Mouse (Mus musculus) heart, postnatal 0 days (tissue): ENCODE measurements around the gene Dlst. TPM values are rescaled to one million over a fixed set of nuclear protein-coding genes. Genes with fewer than 3 reads are reported as not detected.

Experiments used
- ATAC-seq: fragments of 200-750 bp; cut with Nextera tagmentation; 2 replicates; pipeline ENCODE4 v1.8.0; 2017; ENCODE audit warnings: low read depth, moderate number of reproducible peaks, moderate library complexity; ENCODE audit not compliant: insufficient read depth
- DNase-seq: peaks from one replicate; pipeline ENCODE4 v3.0.0-alpha.2; 2016; ENCODE audit warnings: low spot score
- H3K27ac ChIP-seq: fragments of 300-500 bp; sonication (generic); 2 replicates; pipeline ENCODE4 v1.5.1; 2014; ENCODE audit warnings: low read depth, mild to moderate bottlenecking
- H3K27me3 ChIP-seq: fragments of 300-500 bp; sonication (generic); 2 replicates; pipeline ENCODE4 v1.6.1; 2014; ENCODE audit warnings: low read length, mixed read lengths; ENCODE audit not compliant: control insufficient read depth, insufficient read depth
- H3K36me3 ChIP-seq: fragments of 300-500 bp; sonication (generic); replicated peaks from 2 replicates; pipeline ENCODE4 v1.6.1; 2014; ENCODE audit warnings: low read length, mixed read lengths; ENCODE audit not compliant: control insufficient read depth, insufficient read depth
- H3K4me1 ChIP-seq: fragments of 300-500 bp; sonication (generic); 2 replicates; pipeline ENCODE4 v1.6.1; 2014; ENCODE audit warnings: antibody characterized with exemption; ENCODE audit not compliant: control insufficient read depth, insufficient read depth
- H3K4me2 ChIP-seq: fragments of 300-500 bp; sonication (generic); 2 replicates; pipeline ENCODE4 v1.6.1; 2014; ENCODE audit warnings: low read depth, mild to moderate bottlenecking, low read length, moderate library complexity
- H3K4me3 ChIP-seq: fragments of 300-500 bp; sonication (generic); 2 replicates; pipeline ENCODE4 v1.5.1; 2014; ENCODE audit warnings: low read depth, low read length
- H3K9ac ChIP-seq: fragments of 300-500 bp; sonication (generic); replicated peaks from 2 replicates; pipeline ENCODE4 v1.6.1; 2014; ENCODE audit warnings: low read depth, low read length, mixed read lengths
- H3K9me3 ChIP-seq: fragments of 300-500 bp; sonication (generic); replicated peaks from 2 replicates; pipeline ENCODE4 v1.6.1; 2016; ENCODE audit warnings: low read length; ENCODE audit not compliant: control insufficient read depth
- CTCF ChIP-seq: IDR thresholded peaks from 2 replicates; pipeline ENCODE4 v1.5.1; 2016; ENCODE audit warnings: antibody characterized with exemption, control low read depth, low read depth
- EP300 ChIP-seq: IDR thresholded peaks from 2 replicates; pipeline ENCODE4 v1.6.1; 2016; ENCODE audit warnings: antibody characterized with exemption, low read depth
- WGBS: fragments of 180-500 bp; shearing (Covaris S2); extraction: QIAGEN DNeasy Blood & Tissue Kit; methylation state at CpG from one replicate; pipeline ENCODE4 v1.1.7; 2014; 5-methylcytosine and 5-hydroxymethylcytosine counted together
- polyA plus RNA-seq: library from polyadenylated mRNA; unstranded; fragments of >200 nt; fragmentation: Nextera tagmentation; extraction: Ambion mirVana; gene quantifications from 2 replicates; pipeline ENCODE4 v1.2.1, GENCODE M21; 2015
- total RNA-seq: library from RNA; depleted of rRNA; stranded (reverse); fragments of >200 nt; gene quantifications from 2 replicates; pipeline ENCODE4 v1.2.3, GENCODE M21; 2014; ENCODE audit warnings: low replicate concordance

Gene Dlst
- total and polyA plus RNA-seq, 2 experiments from 2014 or later = 269 to 341 TPM

GRCm38 (mm10) chr12:85174016-85174415 is 63.4 kb downstream of the Dlst start:
- Histone ChIP-seq H3K36me3 (no peaks in the 10 kb centered on the region), H3K9me3 (no peaks in the 10 kb centered on the region), H3K27me3 (no peaks in the 10 kb centered on the region), H3K4me2 (no peak overlapping the region), H3K9ac (no peak overlapping the region), H3K4me3 (no peak overlapping the region), H3K27ac (no peak overlapping the region), H3K4me1 (peaks cover 32% of the 10 kb centered on the region)
- TF ChIP-seq CTCF (no peak), EP300 (no peak)
- ATAC-seq (no peak), DNase-seq (no peak)
- 65% methylated on average over 7 of the region's 7 CpGs for WGBS

- Histone ChIP-seq H3K4me2 (peak overlapping the region; percentile 60), H3K4me3 (peak overlapping the region; percentile 36), H3K9ac (no peak overlapping the region), H3K36me3 (no peaks in the 10 kb centered on the region), H3K9me3 (no peaks in the 10 kb centered on the region), H3K4me1 (peaks cover 29% of the 10 kb centered on the region), H3K27ac (no peak overlapping the region), H3K27me3 (no peaks in the 10 kb centered on the region)
- TF ChIP-seq EP300 = no peak
- no peak for TF ChIP-seq CTCF
- WGBS = 38% methylated on average over 16 of the region's 16 CpGs
- DNase-seq (no peak), ATAC-seq (no peak)
Measured at GRCm38 (mm10) chr12:85175087-85175675, 64.5 kb downstream of the Dlst start.

- 20% methylated on average over 11 of the region's 11 CpGs for WGBS
- H3K9me3 ChIP-seq = no peaks in the 10 kb centered on the region
- no peaks in the 10 kb centered on the region for H3K36me3 ChIP-seq
- TF ChIP-seq CTCF = no peak
- TF ChIP-seq EP300 = no peak
- H3K4me2 ChIP-seq = peak overlapping the region; percentile 60
- ATAC-seq (peak; percentile 47), DNase-seq (no peak)
- peak overlapping the region; percentile 6; the same call in 1 of the 2 replicates for H3K9ac ChIP-seq
- H3K4me3 ChIP-seq = peak overlapping the region; percentile 36
- no peak overlapping the region for H3K27ac ChIP-seq
- peaks cover 20% of the 10 kb centered on the region for H3K4me1 ChIP-seq
- H3K27me3 ChIP-seq = 0 out of 2 replicates have a peak, but pooled peaks cover 4% of the 10 kb centered on the region
Measured at GRCm38 (mm10) chr12:85175926-85176845, 65.6 kb downstream of the Dlst start.

GRCm38 (mm10) chr12:85176846-85177523 is 66.4 kb downstream of the Dlst start:
- 0 out of 2 replicates have a peak, but pooled peaks have one; percentile 20 for ATAC-seq
- peak overlapping the region; percentile 60 for H3K4me2 ChIP-seq
- H3K27me3 ChIP-seq = 0 out of 2 replicates have a peak, but pooled peaks cover 4% of the 10 kb centered on the region
- H3K9ac ChIP-seq = peak overlapping the region; percentile 6; the same call in 1 of the 2 replicates
- 3% methylated on average over 32 of the region's 32 CpGs for WGBS
- H3K36me3 ChIP-seq = no peaks in the 10 kb centered on the region
- peak; percentile 56 for DNase-seq
- H3K27ac ChIP-seq = no peak overlapping the region
- TF ChIP-seq EP300 = no peak
- TF ChIP-seq CTCF = no peak
- H3K4me1 ChIP-seq = peaks cover 24% of the 10 kb centered on the region
- peak overlapping the region; percentile 36 for H3K4me3 ChIP-seq
- no peaks in the 10 kb centered on the region for H3K9me3 ChIP-seq

GRCm38 (mm10) chr12:85177740-85178239 is 67.2 kb downstream of the Dlst start, which contains the start of gene Pgf:
TSS of gene Pgf (minus strand) at chr12:85177790.
- H3K27me3 ChIP-seq = 0 out of 2 replicates have a peak, but pooled peaks cover 4% of the 10 kb centered on the region
- H3K9me3 ChIP-seq = no peaks in the 10 kb centered on the region
- H3K4me2 ChIP-seq = peak within 1 kb of the TSS; percentile 60
- peaks cover 29% of the 10 kb centered on the region for H3K4me1 ChIP-seq
- ATAC-seq (no peak), DNase-seq (no peak)
- H3K9ac ChIP-seq = peak within 1 kb of the TSS; percentile 6; the same call in 1 of the 2 replicates
- TF ChIP-seq EP300 (no peak), CTCF (no peak)
- H3K4me3 ChIP-seq = peak within 1 kb of the TSS; percentile 36
- H3K27ac ChIP-seq = no peak within 1 kb of the TSS
- WGBS = 80% methylated on average over 10 of the region's 10 CpGs
- H3K36me3 ChIP-seq = no peaks in the 10 kb centered on the region
